Mouse (Mus musculus) 416B (cell line): ENCODE measurements around the gene St6galnac1.
"Not testable (repeated sequence)": the region's sequence is repeated elsewhere in the genome, so short reads cannot be mapped to it uniquely, and the experiment has no call there.

Source experiments
- DNase-seq: peaks from one replicate; pipeline ENCODE4 v3.0.0; 2011; ENCODE audit warnings: low read depth

The St6galnac1 gene

DNA sequence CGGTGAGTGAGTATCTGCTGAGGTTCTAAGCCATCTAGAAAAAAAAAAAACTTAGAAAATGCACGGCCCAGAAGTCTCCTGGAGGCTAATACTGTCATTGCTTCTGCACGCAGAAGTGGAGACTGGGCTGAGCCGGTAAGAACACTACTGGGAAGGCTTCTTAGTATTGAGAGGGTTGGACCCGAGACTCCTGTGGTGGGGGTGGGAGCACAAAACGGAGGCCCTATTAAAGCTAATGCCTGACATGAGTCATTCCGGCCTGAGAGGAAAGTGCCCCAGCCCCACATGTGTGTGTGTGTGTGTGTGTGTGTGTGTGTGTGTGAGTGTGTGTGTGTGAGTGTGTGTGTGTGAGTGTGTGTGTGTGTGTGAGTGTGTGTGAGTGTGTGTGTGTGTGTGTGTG is 31.8 kb upstream of the St6galnac1 start:
- DNase-seq: peak; percentile 90

DNA sequence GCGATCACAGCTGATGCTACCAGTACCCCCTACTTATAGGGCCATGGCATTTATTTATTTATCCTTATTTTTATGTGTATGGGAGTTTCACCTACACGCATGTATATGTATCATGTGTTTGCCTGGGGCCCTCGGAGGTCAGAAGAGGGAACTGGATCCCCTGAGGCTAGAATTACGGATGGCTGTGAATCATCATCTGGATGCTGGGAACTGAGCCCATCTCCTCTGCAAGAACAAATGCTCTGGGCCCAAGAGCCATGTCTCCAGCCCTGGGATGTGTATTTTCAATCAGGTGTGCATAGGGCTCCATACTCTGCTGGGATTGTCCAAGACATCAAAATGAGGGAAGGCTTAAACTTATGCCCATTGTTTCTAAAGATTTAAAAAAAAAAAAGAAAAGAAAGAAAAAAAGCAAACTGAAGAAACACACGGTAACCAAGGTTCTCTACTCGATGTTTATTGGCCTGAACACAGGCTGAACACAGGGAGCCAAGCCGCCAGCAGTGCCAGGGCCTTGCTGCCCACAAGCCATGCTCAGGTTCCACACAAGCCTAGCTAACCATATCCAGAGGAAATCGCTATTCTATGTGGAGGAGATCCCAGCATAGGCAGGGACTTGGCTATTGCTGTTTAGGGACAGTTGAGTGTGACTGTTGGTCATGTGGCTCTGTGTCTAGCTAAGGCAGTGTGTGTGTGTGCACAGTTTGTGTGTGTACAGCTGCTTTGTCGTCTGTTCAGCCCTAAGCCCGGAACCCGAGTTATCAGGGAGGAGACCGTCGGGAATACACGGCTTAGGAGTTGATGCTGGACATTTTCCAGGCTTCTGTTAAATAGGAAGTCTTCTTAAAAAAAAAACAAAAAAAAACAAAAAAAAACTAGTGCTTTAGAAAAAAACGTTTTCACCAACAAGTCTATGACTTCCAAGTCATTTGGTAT is 31.1 kb upstream of the St6galnac1 start:
- DNase-seq: peak; percentile 10

- DNase-seq: no peak
Observed at GRCm38 (mm10) chr11:116802709-116803108, 27.4 kb upstream of the St6galnac1 start.

GRCm38 (mm10) chr11:116801106-116801505 is 25.8 kb upstream of the St6galnac1 start:
- DNase-seq: no peak

DNA sequence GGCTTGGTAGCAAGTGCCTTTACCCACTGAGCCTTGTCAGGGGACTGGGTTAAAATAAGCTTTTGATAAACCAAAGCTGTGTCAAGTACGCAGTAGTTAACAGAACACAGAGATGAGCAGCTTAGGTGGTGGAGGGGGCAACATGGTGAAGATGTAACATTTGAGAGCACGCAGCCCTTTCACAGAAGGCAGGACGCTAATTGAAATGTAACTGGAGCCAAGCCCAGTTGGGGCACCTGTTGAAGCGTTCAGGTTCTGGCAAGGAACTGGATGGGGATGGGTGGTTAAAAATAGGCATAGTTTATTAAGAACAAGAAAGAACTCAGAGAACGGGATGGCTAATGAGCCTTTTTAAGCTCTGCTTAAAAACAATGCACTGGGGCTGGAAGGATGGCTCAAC is 24.1 kb upstream of the St6galnac1 start:
- DNase-seq: no peak

DNA sequence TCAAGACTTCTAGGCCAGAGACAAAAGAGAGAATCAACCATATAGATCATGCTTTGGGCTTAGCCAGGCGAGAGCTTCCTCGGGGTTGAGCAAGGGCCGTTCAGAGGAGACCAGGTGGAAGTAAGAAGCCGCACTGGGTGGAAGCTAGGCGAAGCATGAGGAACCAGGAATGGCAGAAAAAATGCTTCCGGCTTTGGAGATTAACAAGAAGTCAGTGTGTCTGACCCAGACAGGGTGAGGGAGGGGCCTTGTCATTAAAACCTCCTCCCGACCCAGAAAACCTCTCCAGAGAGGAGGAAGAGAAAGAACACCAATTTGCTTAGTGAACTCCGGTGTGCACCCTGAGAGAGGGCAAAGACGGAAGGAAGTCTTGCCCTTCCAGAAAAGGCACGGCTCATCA is 8.9 kb upstream of the St6galnac1 start:
- DNase-seq: no peak

GRCm38 (mm10) chr11:116782737-116783145 is 7.4 kb upstream of the St6galnac1 start:
- peak; percentile 99 for DNase-seq

GRCm38 (mm10) chr11:116773205-116773604 is 2.1 kb downstream of the St6galnac1 start:
- no peak for DNase-seq

DNA sequence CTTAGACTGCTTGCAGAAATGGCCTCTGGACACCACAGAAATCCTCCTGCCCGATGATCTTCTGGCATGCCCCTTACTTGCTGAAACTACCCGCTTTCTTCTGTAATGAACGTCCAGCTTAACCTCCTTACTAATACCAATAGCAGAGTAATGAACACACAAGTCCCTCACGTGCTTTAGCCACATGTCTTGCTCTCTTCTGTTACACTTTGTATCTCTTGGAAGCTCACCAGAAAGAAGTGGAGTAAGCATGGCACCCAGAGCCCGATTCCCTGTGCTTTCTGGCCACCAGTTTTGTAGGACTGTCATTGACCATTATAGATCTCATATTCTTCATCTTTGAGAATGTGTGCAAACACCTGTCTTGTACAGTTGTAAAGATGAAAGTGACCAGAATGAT is 5.4 kb downstream of the St6galnac1 start:
- no peak for DNase-seq

DNA sequence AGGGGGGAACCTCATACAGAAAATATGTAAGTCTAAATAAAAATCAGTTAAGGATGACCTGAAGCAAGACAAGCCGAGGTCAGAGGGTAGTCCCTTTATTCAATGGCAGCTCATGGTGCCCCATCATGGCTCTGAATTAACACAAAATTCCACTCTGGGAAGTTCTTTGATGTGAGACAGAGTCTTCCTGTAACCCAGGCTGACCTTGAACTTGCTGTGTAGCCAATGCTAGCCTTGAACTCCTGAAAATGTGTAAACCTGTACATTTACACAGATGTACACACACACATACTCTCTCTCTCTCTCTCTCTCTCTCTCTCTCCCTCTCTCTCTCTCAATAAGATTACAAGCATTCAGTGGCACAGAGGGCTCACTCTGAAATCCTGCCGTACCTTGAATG is 10.4 kb downstream of the St6galnac1 start:
- DNase-seq: no peak

- no peak for DNase-seq
Observed at GRCm38 (mm10) chr11:116764346-116764745, 11.0 kb downstream of the St6galnac1 start.

DNA sequence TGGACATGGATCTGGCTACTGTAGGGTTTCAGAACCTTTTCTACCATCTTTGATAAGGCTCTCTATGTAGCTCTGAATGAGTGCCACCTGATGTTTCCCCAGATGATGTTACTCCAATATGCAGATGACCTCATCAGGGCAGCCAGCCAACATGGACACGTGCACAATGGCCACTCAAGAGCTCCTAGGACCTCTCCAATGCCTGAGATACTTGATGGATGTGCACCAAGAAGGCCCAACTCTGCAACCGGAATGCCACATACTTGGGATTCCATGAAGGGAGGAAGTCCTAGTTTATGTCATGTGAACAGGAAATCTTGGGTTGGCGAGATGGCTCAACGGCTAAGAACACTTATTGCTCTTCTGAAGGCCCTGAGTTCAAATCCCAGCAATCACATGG is 20.1 kb downstream of the St6galnac1 start:
- no peak for DNase-seq

- DNase-seq: peak; percentile 69
Observed at GRCm38 (mm10) chr11:116753674-116754470, 21.4 kb downstream of the St6galnac1 start.

GRCm38 (mm10) chr11:116749733-116750132 is 25.6 kb downstream of the St6galnac1 start:
- no peak for DNase-seq

DNA sequence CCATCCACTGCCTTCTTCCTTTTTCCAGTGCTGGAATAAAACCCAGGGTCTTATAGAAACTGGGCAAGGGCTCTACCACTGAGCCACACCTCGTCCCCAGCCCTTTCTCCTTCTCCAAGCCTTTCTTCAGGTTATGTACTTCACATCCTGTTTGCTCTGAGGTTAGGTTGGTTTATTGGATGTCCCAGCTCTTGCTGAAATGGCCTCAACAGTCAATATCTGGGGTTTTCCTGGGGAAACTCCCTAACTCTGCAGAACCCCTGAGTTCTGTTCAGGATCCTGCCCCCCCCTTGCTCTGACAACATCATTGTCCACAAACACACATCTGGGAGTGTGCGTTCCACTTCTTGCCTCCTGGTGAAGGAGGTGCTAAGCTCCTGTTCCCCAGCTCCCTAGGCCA is 26.6 kb downstream of the St6galnac1 start:
- not testable (repeated sequence) for DNase-seq

- not testable (repeated sequence) for DNase-seq
Observed at GRCm38 (mm10) chr11:116746822-116747221, 28.5 kb downstream of the St6galnac1 start.

- not testable (repeated sequence) for DNase-seq
Observed at GRCm38 (mm10) chr11:116745457-116745856, 29.9 kb downstream of the St6galnac1 start.

GRCm38 (mm10) chr11:116738411-116738810 is 36.9 kb downstream of the St6galnac1 start:
- DNase-seq: peak; percentile 13

- peak; percentile 56 for DNase-seq
Observed at GRCm38 (mm10) chr11:116732536-116732935, 42.8 kb downstream of the St6galnac1 start.

DNA sequence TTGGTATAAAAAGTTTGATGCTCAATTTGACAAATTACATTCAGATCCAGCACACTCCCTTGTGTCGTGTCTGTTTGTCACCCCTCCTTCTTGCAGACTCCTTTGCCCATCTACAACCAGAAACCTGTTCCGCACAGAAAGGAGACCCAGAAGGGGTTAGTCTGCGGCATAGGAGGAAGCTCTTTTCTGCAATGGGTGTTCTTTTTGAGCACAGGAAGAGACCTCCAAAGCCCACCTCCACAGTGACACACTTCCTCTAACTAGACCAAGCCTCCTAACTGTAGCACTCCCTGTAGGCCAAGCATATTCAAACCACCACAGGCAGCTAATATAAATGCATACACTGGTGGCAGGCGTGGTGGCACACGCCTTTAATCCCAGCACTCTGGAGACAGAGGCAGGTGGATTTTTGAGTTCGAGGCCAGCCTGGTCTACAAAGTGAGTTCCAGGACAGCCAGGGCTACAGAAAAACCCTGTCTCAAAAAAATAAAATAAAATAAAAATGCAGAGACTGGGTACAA is 44.2 kb downstream of the St6galnac1 start:
- not testable (repeated sequence) for DNase-seq

GRCm38 (mm10) chr11:116729276-116730008 is 45.9 kb downstream of the St6galnac1 start:
- no peak for DNase-seq

DNA sequence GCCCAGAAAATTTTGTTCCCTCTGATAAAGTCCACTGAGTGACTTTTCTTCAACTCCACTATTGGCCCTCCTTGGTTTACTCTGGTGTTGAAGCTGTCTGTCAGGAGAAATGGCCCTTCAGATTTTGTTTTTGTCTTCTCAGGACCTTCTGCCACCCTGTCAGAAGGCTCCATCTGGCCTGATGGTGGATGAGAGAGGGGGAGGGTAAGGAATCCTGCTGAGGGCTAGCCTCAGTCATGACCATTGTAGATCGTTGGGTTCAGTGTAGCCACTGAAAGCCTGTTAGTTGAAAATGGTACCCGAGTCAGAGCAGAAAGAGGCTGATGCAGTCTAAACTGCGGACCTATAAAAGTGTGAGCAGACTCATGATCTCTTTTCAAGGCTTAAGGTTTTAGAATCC is 49.2 kb downstream of the St6galnac1 start:
- no peak for DNase-seq
